Mouse (Mus musculus): ENCODE data around the gene Sema3g. TPM values are rescaled to one million over a fixed set of nuclear protein-coding genes. Genes with fewer than 3 reads are reported as not detected.

Gene Sema3g
- polyA plus RNA-seq, 1 experiment: 0.14 TPM

DNA sequence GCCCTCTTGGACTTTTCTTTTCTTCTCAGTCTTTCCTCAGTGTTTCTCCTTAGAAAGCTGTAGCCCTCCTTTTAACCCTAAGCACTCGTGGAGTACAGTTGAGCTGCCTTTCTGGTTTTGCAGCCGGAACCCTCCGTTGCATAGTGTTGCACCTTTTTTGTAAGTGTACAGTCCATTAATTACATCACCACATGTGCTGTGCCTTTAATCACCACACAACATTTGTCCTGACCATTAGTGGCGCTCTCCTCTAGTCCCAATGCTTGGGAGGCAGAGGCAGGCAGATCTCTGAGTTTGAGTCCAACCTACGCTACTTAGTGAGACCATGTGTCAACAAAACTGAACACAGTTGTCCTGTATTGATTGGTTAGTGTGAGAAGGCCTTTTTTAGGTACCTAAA is 34.4 kb downstream of the Sema3g start:
- Histone ChIP-seq H3K36me3 (ENCODE audit: control insufficient read depth, insufficient read depth) (peaks cover 44% of the 10 kb centered on the region), H3ac (ENCODE audit: control insufficient read depth, insufficient read length, low read depth) (peak overlapping the region; percentile 97), H3K79me3 (ENCODE audit: low read depth) (peaks cover 26% of the 10 kb centered on the region), H3K27me3 (ENCODE audit: control insufficient read depth, insufficient read depth, insufficient read length) (no peaks in the 10 kb centered on the region), H3K4me3 (ENCODE audit: insufficient read depth, poor library complexity, severe bottlenecking) (peak overlapping the region; percentile 97), H3K79me2 (ENCODE audit: control insufficient read depth, insufficient read depth) (peaks cover 33% of the 10 kb centered on the region)
- no peak for TF ChIP-seq MYOD1 (IDR thresholded peaks at IDR 0.05; ENCODE audit: control insufficient read depth, insufficient read length, low read depth)
- TF ChIP-seq FOSL1 (IDR thresholded peaks at IDR 0.05; ENCODE audit: insufficient read depth, low read length, poor library complexity, severe bottlenecking): no peak
- TF ChIP-seq MYOG (IDR thresholded peaks at IDR 0.05; ENCODE audit: control insufficient read depth, extremely low read depth, insufficient read length): no peak
- no peak for TF ChIP-seq CEBPB (IDR thresholded peaks at IDR 0.05; ENCODE audit: low read depth)
- TF ChIP-seq USF1 (IDR thresholded peaks at IDR 0.05; ENCODE audit: low read depth): no peak

DNA sequence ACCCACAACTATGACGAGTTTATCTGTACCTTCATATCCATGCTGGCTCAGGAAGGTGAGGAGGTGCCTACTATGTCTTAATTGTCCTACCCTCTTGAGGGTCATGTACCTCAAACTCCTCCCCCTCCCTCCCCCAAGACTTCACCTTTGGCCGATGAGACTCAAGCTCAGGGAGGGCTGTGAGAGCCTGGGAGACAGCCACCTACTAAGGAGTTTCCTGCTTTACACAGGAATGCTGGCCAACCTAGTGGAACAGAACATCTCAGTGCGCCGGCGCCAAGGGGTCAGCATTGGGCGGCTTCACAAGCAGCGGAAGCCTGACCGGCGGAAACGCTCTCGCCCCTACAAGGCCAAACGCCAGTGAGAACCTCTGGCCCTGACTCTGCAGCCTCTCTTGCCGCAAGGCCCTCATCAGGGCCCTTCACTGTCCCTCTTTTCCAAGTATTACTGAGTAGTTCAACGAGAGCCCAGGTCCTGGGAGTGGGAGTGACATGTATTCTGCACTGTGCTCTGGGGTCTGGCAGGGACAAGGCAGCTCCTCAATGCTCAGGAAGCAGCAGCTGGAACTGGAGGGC is 40.9 kb downstream of the Sema3g start:
- no peaks in the 10 kb centered on the region for H3K27me3 ChIP-seq (ENCODE audit: control insufficient read depth, insufficient read depth, insufficient read length)
- H3K4me3 ChIP-seq (ENCODE audit: insufficient read depth, poor library complexity, severe bottlenecking): no peak overlapping the region
- no peak overlapping the region for H3ac ChIP-seq (ENCODE audit: control insufficient read depth, insufficient read length, low read depth)
- H3K36me3 ChIP-seq (ENCODE audit: control insufficient read depth, insufficient read depth): peaks cover 86% of the 10 kb centered on the region
- H3K79me2 ChIP-seq (ENCODE audit: control insufficient read depth, insufficient read depth): peaks cover 9% of the 10 kb centered on the region
- no peak for TF ChIP-seq MYOD1 (IDR thresholded peaks at IDR 0.05; ENCODE audit: control insufficient read depth, insufficient read length, low read depth)
- H3K79me3 ChIP-seq (ENCODE audit: low read depth): peaks cover 5% of the 10 kb centered on the region

DNA sequence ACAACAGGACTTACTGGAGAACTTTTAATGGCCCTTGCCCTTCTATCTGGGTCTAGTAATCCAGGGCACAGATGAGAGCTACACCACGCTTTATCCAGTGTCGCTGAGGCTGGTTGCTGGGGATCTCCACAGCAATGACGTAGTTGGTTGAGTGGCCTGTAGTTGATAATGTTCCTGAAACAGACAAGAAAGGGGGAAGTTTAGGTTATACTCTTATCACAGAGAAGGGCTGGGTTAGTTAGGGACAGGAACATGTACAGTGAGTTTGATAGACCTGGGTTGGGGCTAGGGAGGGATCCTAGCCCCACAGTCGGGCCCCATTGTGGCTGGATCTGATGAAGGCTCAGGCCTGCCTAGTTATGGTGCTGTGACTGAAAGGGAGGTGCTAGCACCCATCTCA is 42.7 kb downstream of the Sema3g start:
- no peaks in the 10 kb centered on the region for H3K27me3 ChIP-seq (ENCODE audit: control insufficient read depth, insufficient read depth, insufficient read length)
- no peaks in the 10 kb centered on the region for H3K79me2 ChIP-seq (ENCODE audit: control insufficient read depth, insufficient read depth)
- H3K79me3 ChIP-seq (ENCODE audit: low read depth): no peaks in the 10 kb centered on the region
- TF ChIP-seq MYOG (IDR thresholded peaks at IDR 0.05; ENCODE audit: control insufficient read depth, extremely low read depth, insufficient read length): no peak
- TF ChIP-seq FOSL1 (IDR thresholded peaks at IDR 0.05; ENCODE audit: insufficient read depth, low read length, poor library complexity, severe bottlenecking): no peak
- no peak for TF ChIP-seq USF1 (IDR thresholded peaks at IDR 0.05; ENCODE audit: low read depth)
- no peak for TF ChIP-seq MYOD1 (IDR thresholded peaks at IDR 0.05; ENCODE audit: control insufficient read depth, insufficient read length, low read depth)
- no peak for TF ChIP-seq MAX (IDR thresholded peaks at IDR 0.05)
- TF ChIP-seq CTCF (IDR thresholded peaks at IDR 0.05; ENCODE audit: control insufficient read depth, insufficient read depth, insufficient read length): no peak
- TF ChIP-seq CEBPB (IDR thresholded peaks at IDR 0.05; ENCODE audit: low read depth): no peak
- H3K36me3 ChIP-seq (ENCODE audit: control insufficient read depth, insufficient read depth): peaks cover 68% of the 10 kb centered on the region
- no peak overlapping the region for H3K4me3 ChIP-seq (ENCODE audit: insufficient read depth, poor library complexity, severe bottlenecking)
- H3ac ChIP-seq (ENCODE audit: control insufficient read depth, insufficient read length, low read depth): no peak overlapping the region

GRCm38 (mm10) chr14:31260932-31261331 is 43.3 kb downstream of the Sema3g start:
- H3K27me3 ChIP-seq (ENCODE audit: control insufficient read depth, insufficient read depth, insufficient read length): no peaks in the 10 kb centered on the region
- TF ChIP-seq MYOG (IDR thresholded peaks at IDR 0.05; ENCODE audit: control insufficient read depth, extremely low read depth, insufficient read length): no peak
- no peak for TF ChIP-seq MYOD1 (IDR thresholded peaks at IDR 0.05; ENCODE audit: control insufficient read depth, insufficient read length, low read depth)
- no peak for TF ChIP-seq MAX (IDR thresholded peaks at IDR 0.05)
- no peak for TF ChIP-seq USF1 (IDR thresholded peaks at IDR 0.05; ENCODE audit: low read depth)
- no peak for TF ChIP-seq FOSL1 (IDR thresholded peaks at IDR 0.05; ENCODE audit: insufficient read depth, low read length, poor library complexity, severe bottlenecking)
- no peak for TF ChIP-seq CEBPB (IDR thresholded peaks at IDR 0.05; ENCODE audit: low read depth)
- no peak for TF ChIP-seq CTCF (IDR thresholded peaks at IDR 0.05; ENCODE audit: control insufficient read depth, insufficient read depth, insufficient read length)
- no peaks in the 10 kb centered on the region for H3K79me2 ChIP-seq (ENCODE audit: control insufficient read depth, insufficient read depth)
- no peak overlapping the region for H3K4me3 ChIP-seq (ENCODE audit: insufficient read depth, poor library complexity, severe bottlenecking)
- no peaks in the 10 kb centered on the region for H3K79me3 ChIP-seq (ENCODE audit: low read depth)
- H3ac ChIP-seq (ENCODE audit: control insufficient read depth, insufficient read length, low read depth): no peak overlapping the region
- H3K36me3 ChIP-seq (ENCODE audit: control insufficient read depth, insufficient read depth): peaks cover 62% of the 10 kb centered on the region

DNA sequence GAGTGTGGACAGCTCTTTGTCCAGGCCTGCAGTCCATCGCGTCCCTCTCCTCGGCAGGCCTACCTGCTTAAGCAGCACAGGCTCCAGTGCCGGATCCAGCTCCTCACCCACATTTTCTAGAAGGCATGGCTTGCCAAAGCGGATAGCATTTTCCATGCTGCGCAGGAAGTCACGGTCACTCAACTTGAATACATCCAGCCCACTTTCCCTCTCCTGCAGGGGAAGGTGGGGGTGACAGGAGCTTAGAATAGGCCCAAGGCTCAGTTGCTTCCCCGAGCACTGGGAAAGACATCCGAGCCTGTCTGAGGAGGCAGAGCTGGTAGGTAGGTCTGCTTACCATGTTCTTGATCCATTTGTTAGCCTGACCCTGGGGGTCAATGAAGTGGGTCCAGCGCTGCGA is 50.0 kb downstream of the Sema3g start:
- Histone ChIP-seq H3K36me3 (ENCODE audit: control insufficient read depth, insufficient read depth) (no peaks in the 10 kb centered on the region), H3K79me3 (ENCODE audit: low read depth) (no peaks in the 10 kb centered on the region), H3K4me3 (ENCODE audit: insufficient read depth, poor library complexity, severe bottlenecking) (no peak overlapping the region), H3K79me2 (ENCODE audit: control insufficient read depth, insufficient read depth) (no peaks in the 10 kb centered on the region), H3ac (ENCODE audit: control insufficient read depth, insufficient read length, low read depth) (no peak overlapping the region), H3K27me3 (ENCODE audit: control insufficient read depth, insufficient read depth, insufficient read length) (peaks cover 26% of the 10 kb centered on the region)
- TF ChIP-seq USF1 (IDR thresholded peaks at IDR 0.05; ENCODE audit: low read depth) (no peak), CEBPB (IDR thresholded peaks at IDR 0.05; ENCODE audit: low read depth) (no peak), MYOG (IDR thresholded peaks at IDR 0.05; ENCODE audit: control insufficient read depth, extremely low read depth, insufficient read length) (no peak), CTCF (IDR thresholded peaks at IDR 0.05; ENCODE audit: control insufficient read depth, insufficient read depth, insufficient read length) (no peak), MAX (IDR thresholded peaks at IDR 0.05) (no peak), FOSL1 (IDR thresholded peaks at IDR 0.05; ENCODE audit: insufficient read depth, low read length, poor library complexity, severe bottlenecking) (no peak), MYOD1 (IDR thresholded peaks at IDR 0.05; ENCODE audit: control insufficient read depth, insufficient read length, low read depth) (no peak)

DNA sequence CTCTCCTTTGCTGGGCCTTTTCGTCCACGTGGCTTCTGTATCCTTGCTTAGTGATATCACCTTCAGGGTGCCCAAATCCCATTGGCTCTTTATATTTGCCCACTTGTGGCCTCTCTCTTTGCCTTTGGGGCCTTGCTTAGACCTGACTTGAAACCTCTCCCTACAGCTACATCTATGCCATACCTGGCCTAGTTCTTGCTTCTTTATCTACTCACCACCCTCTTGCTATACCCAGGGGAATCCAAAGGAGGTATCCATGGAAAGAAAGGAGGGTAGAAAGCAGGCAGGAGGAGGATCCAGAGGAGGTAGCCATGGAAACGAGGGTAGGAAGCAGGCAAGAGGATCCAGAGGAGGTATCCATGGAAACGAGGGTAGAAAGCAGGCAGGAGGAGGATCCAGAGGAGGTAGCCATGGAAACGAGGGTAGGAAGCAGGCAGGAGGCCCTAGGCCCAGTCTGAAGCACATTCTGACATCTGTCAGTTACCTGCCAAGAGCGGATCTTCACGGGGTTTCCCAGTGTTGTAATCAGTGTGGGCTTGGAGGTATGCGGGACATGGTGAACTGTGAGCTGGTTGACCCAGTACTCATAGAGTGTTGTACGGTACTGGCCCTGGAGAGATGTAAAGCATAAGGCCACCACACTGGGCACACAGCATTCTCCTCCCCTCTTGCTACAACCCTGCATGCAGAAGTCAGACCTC is 50.8 kb downstream of the Sema3g start:
- Histone ChIP-seq H3K79me2 (ENCODE audit: control insufficient read depth, insufficient read depth) (no peaks in the 10 kb centered on the region), H3K79me3 (ENCODE audit: low read depth) (no peaks in the 10 kb centered on the region), H3ac (ENCODE audit: control insufficient read depth, insufficient read length, low read depth) (no peak overlapping the region), H3K36me3 (ENCODE audit: control insufficient read depth, insufficient read depth) (no peaks in the 10 kb centered on the region), H3K27me3 (ENCODE audit: control insufficient read depth, insufficient read depth, insufficient read length) (peaks cover 26% of the 10 kb centered on the region), H3K4me3 (ENCODE audit: insufficient read depth, poor library complexity, severe bottlenecking) (no peak overlapping the region)
- TF ChIP-seq FOSL1 (IDR thresholded peaks at IDR 0.05; ENCODE audit: insufficient read depth, low read length, poor library complexity, severe bottlenecking) (no peak), CTCF (IDR thresholded peaks at IDR 0.05; ENCODE audit: control insufficient read depth, insufficient read depth, insufficient read length) (no peak), MYOG (IDR thresholded peaks at IDR 0.05; ENCODE audit: control insufficient read depth, extremely low read depth, insufficient read length) (no peak), MYOD1 (IDR thresholded peaks at IDR 0.05; ENCODE audit: control insufficient read depth, insufficient read length, low read depth) (no peak), MAX (IDR thresholded peaks at IDR 0.05) (no peak), CEBPB (IDR thresholded peaks at IDR 0.05; ENCODE audit: low read depth) (no peak), USF1 (IDR thresholded peaks at IDR 0.05; ENCODE audit: low read depth) (no peak)
